Mouse (Mus musculus): ENCODE data around the gene Olfr695.
"Not testable (repeated sequence)": the region's sequence is repeated elsewhere in the genome, so short reads cannot be mapped to it uniquely, and the experiment has no call there.

Gene Olfr695

GRCm38 (mm10) chr7:106716296-106716695 is at the start of gene Olfr695:
TSS of gene Olfr695 (minus strand) at chr7:106716396.
- DNase-seq (ENCODE audit: low spot score), result no peak

- not testable (repeated sequence) for DNase-seq (ENCODE audit: low spot score)
Measured at GRCm38 (mm10) chr7:106761008-106761407, 44.8 kb upstream of the Olfr695 start.

- no peak for DNase-seq (ENCODE audit: low spot score)
Measured at GRCm38 (mm10) chr7:106758800-106759199, 42.6 kb upstream of the Olfr695 start.

DNA sequence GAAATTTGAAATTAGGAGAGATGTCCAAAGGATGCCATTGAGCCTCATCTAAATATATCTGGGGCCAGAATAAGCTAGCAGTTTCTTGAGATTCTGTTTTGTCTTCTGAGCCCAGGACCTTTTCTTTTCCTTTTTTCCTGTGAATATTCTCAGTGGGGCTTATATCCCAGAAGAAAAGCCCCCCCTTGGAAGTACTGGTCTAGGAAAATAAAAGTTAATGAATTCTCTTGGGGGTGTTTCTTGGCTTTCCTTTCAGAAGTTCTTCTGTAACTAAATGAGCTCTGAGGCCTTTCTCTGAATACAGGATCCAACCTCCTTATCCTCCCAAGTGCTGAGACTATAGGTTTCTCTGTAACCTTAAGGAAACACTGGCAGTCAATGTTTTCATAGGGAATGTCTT is 39.1 kb upstream of the Olfr695 start, which contains the start of gene Olfr698:
Olfr698 (minus strand) TSS at position 101 of the 400 bp plus-strand sequence.
- no peak for DNase-seq (ENCODE audit: low spot score)

- DNase-seq (ENCODE audit: low spot score), result no peak
Measured at GRCm38 (mm10) chr7:106745811-106746210, 29.6 kb upstream of the Olfr695 start.

DNA sequence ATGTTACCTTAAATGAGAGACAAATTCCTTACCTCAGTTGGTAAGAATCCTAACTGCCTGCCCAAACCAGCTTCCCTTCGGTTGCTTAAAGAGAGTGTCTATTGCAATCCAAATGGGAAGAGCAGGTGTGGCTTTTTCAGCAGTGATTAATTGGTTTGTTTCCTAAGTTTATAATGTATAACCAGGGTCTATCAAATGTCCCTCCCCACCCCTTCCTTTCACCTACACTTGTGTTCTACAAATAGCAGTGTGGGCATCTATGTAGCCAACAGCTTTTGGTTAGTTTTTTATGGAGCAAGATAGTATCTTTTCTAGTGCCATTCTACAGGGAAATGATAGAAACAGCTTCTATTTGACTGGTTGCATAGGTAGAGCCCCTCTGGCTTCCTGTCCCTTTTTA is 26.1 kb upstream of the Olfr695 start, which contains the start of gene Olfr697:
Olfr697 (minus strand) TSS at position 101 of the 400 bp plus-strand sequence.
- DNase-seq (ENCODE audit: low spot score), result no peak

DNA sequence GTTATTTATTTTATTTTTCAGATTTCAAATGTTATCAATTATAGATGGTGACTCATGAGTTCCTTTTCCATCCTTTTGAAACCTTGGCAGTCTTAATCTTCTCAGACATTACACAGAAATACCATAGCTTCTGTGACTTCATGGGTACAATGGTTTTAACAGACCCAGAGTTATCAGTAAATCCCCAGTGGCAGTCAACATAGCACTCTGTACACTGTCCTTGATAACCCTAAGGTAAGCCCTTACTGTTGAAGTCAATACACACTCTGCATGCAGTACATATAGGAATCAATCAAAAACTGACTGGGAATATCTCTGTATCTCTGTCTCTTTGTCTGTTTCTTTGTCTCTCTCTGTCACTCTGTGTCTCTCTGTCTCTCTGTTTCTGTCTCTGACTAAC is 20.8 kb upstream of the Olfr695 start:
- no peak for DNase-seq (ENCODE audit: low spot score)

DNA sequence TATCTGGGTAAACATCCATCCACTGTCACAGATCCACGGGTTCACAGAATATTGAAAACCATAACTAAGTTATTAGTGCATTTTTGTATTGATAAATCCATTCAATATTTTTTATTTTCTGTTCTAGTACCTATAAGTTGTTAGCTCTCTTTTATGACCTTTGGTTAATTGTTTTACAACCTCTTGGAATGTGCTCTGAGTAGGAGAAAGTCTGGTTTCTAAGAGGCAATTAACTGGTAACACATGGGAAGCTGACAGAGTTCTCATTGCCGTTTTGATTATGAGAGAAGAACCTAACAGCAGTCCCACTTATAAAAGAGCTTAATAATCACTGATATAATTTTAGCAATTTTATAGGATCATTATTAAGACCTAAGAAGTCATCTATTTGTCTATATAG is 17.5 kb upstream of the Olfr695 start:
- no peak for DNase-seq (ENCODE audit: low spot score)

GRCm38 (mm10) chr7:106725654-106726053 is 9.5 kb upstream of the Olfr695 start:
- not testable (repeated sequence) for DNase-seq (ENCODE audit: low spot score)

- no peak for DNase-seq (ENCODE audit: low spot score)
Measured at GRCm38 (mm10) chr7:106711463-106711862, 4.7 kb downstream of the Olfr695 start.

- DNase-seq (ENCODE audit: low spot score), result not testable (repeated sequence)
Measured at GRCm38 (mm10) chr7:106707705-106708104, 8.5 kb downstream of the Olfr695 start.

- no peak for DNase-seq (ENCODE audit: low spot score)
Measured at GRCm38 (mm10) chr7:106696891-106697290, 19.3 kb downstream of the Olfr695 start.

DNA sequence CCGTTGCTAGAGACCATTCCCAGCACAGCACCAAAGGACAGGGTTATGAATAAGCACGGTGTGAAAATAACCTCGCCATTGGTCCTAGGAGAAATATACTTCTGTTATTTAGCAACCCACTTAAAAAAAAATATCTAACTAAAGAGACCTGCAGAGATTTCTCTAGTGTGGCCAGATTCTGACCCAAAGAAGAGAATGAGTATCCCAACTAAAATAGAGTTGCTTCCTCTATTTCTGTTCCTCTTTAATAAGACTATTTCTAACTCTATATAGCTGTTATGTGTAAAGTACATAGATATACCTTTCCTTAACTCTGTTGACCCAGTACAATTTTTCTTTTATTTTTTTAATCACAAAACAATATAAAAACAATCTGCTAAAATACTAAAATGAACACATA is 23.2 kb downstream of the Olfr695 start:
- no peak for DNase-seq (ENCODE audit: low spot score)

DNA sequence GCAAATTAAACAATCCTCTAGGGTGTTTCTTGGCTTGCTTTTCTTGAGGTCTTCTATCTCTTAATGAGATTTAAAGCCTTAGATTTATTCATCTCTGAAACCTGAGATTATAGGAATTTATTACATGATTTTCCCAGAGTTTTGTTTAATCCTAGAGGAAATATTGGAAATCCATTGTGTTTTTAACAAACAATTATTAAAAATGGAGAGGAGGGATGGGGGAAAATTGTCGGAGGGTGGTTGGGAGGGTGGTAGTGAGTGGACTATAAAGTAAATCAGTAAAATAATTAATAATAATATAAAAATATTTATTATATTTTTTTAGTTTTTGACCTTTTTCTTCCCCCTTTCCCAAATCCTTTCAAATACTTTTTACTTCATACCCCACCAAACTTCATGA is 24.5 kb downstream of the Olfr695 start, which contains the start of gene Olfr694:
Olfr694 (minus strand) TSS at position 101 of the 400 bp plus-strand sequence.
- DNase-seq (ENCODE audit: low spot score), result no peak

GRCm38 (mm10) chr7:106685382-106685781 is 30.8 kb downstream of the Olfr695 start:
- no peak for DNase-seq (ENCODE audit: low spot score)

DNA sequence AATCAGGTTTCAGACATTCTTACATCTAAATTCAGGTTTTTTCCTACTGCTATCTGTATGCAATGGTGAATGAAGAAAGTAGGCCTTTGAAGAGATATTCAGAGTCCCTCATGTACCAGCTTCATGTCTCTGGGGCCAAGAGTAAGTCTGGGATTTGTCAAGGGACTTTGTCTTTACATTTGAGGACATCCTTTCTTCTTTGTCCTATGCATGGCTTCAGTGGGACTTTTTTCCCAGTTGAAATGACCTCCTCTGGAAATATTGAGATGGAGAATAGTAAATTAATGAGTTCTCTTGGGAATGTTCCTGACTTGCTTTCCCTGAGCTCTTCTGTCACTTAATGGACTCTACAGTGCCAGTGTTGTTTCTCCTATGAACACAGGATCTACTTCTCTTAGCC is 35.7 kb downstream of the Olfr695 start, which contains the start of gene Olfr693:
Olfr693 (minus strand) TSS at position 101 of the 400 bp plus-strand sequence.
- no peak for DNase-seq (ENCODE audit: low spot score)
